Mouse (Mus musculus) liver, postnatal 0 days (tissue): ENCODE measurements around the gene Kcnmb3. TPM values are rescaled to one million over a fixed set of nuclear protein-coding genes. Genes with fewer than 3 reads are reported as not detected.
A peak's percentile ranks its signal among the peaks of the same experiment; 100 is the strongest.

Source experiments
- ATAC-seq: fragments of 200-750 bp; cut with Nextera tagmentation; 2 replicates; pipeline ENCODE4 v1.8.0; 2017; ENCODE audit warnings: mild to moderate bottlenecking, moderate library complexity
- DNase-seq: peaks from one replicate; pipeline ENCODE4 v3.0.0-alpha.2; 2016
- H3K27ac ChIP-seq: fragments of 300-500 bp; sonication (generic); 2 replicates; pipeline ENCODE4 v1.5.1; 2014; ENCODE audit warnings: antibody characterized with exemption, moderate library complexity, mild to moderate bottlenecking, low read depth
- H3K27me3 ChIP-seq: fragments of 300-500 bp; sonication (generic); 2 replicates; pipeline ENCODE4 v1.6.1; 2014; ENCODE audit warnings: low read length, control low read depth, mixed read lengths; ENCODE audit not compliant: insufficient read depth
- H3K36me3 ChIP-seq: fragments of 300-500 bp; sonication (generic); replicated peaks from 2 replicates; pipeline ENCODE4 v1.6.1; 2014; ENCODE audit warnings: mild to moderate bottlenecking, control low read depth, low read length, moderate library complexity, mixed read lengths; ENCODE audit not compliant: insufficient read depth
- H3K4me1 ChIP-seq: fragments of 300-500 bp; sonication (generic); 2 replicates; pipeline ENCODE4 v1.6.1; 2014; ENCODE audit warnings: antibody characterized with exemption, mild to moderate bottlenecking, control low read depth; ENCODE audit not compliant: insufficient read depth
- H3K4me2 ChIP-seq: fragments of 300-500 bp; sonication (generic); 2 replicates; pipeline ENCODE4 v1.6.1; 2014; ENCODE audit warnings: low read depth, mild to moderate bottlenecking, low read length, moderate library complexity, mixed read lengths
- H3K4me3 ChIP-seq: fragments of 300-500 bp; sonication (generic); 2 replicates; pipeline ENCODE4 v1.5.1; 2014; ENCODE audit warnings: low read depth, low read length
- H3K9ac ChIP-seq: fragments of 300-500 bp; sonication (generic); replicated peaks from 2 replicates; pipeline ENCODE4 v1.6.1; 2014; ENCODE audit warnings: mild to moderate bottlenecking, moderate library complexity
- H3K9me3 ChIP-seq: fragments of 300-500 bp; sonication (generic); 2 replicates; pipeline ENCODE4 v1.6.1; 2016; ENCODE audit warnings: mild to moderate bottlenecking, control low read depth, low read length, mixed read lengths
- CTCF ChIP-seq: sonication (generic); IDR thresholded peaks from 2 replicates; pipeline ENCODE4 v1.5.1; 2016; ENCODE audit warnings: antibody characterized with exemption, low read depth
- EP300 ChIP-seq: IDR thresholded peaks from 2 replicates; pipeline ENCODE4 v1.6.1; 2016; ENCODE audit warnings: antibody characterized with exemption, low read depth, mild to moderate bottlenecking
- WGBS: fragments of 180-500 bp; shearing (Covaris S2); extraction: QIAGEN DNeasy Blood & Tissue Kit; methylation state at CpG from one replicate; pipeline ENCODE4 v1.1.7; 2014; ENCODE audit not compliant: insufficient replicate concordance; 5-methylcytosine and 5-hydroxymethylcytosine counted together
- polyA plus RNA-seq: library from polyadenylated mRNA; unstranded; fragments of >200 nt; fragmentation: Nextera tagmentation; extraction: Ambion mirVana; gene quantifications from 2 replicates; pipeline ENCODE4 v1.2.1, GENCODE M21; 2015

Kcnmb3 gene
- polyA plus RNA-seq, 1 experiment from 2014 or later, result not detected

DNA sequence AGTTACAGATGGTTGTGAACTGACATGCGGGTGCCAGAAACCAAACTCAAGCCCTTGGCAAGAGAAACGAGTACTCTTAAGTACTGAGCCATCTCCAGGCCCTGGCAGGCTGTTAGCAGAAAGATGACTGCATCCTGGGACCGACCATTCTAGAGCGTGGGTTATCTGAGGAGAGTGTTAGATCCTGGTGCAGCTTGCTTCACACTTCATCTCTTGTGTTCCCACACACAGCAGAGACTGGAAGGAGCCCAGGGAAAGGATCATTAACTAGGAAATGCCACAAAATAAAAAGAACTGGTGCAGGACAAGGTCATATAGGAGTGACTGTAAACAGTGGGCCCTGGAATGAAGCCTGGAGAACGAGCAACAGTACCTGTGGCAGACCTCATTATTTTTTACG is 20.9 kb downstream of the Kcnmb3 start:
- no peaks in the 10 kb centered on the region for H3K36me3 ChIP-seq
- no peak for ATAC-seq
- no peak overlapping the region for H3K4me3 ChIP-seq
- no peak for DNase-seq
- WGBS, result 59% methylated on average over 6 of the region's 6 CpGs
- TF ChIP-seq CTCF (no peak), EP300 (no peak)
- H3K4me1 ChIP-seq, result 0 out of 2 replicates have a peak, but pooled peaks cover 4% of the 10 kb centered on the region
- no peak overlapping the region for H3K9ac ChIP-seq
- no peaks in the 10 kb centered on the region for H3K9me3 ChIP-seq
- no peaks in the 10 kb centered on the region for H3K27me3 ChIP-seq
- no peak overlapping the region for H3K27ac ChIP-seq
- H3K4me2 ChIP-seq, result no peak overlapping the region

DNA sequence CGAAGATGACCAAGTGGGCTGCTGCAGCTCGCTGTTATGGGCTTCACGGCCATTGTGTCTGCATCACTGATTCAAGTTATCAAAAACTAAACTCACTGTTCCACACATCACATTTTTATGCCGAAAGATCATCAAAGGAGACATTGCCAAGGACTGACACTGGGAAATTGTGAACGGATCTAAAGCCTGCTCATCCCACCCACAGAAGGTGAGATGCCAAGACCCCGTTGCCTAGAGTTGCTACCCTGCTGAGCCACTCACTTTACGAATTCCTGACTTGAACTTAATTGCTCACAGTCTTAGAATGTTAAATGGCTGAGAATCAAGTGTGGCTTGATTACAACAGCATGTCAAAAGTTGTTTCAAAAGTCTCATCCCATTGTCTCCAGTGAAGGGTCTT is 21.6 kb downstream of the Kcnmb3 start:
- Histone ChIP-seq H3K4me3 (no peak overlapping the region), H3K27ac (no peak overlapping the region), H3K27me3 (no peaks in the 10 kb centered on the region), H3K4me1 (0 out of 2 replicates have a peak, but pooled peaks cover 4% of the 10 kb centered on the region), H3K9me3 (no peaks in the 10 kb centered on the region), H3K4me2 (no peak overlapping the region), H3K9ac (no peak overlapping the region), H3K36me3 (no peaks in the 10 kb centered on the region)
- 80% methylated on average over 7 of the region's 7 CpGs for WGBS
- TF ChIP-seq CTCF (no peak), EP300 (no peak)
- DNase-seq, result no peak
- ATAC-seq, result no peak

- Histone ChIP-seq H3K4me1 (0 out of 2 replicates have a peak, but pooled peaks cover 4% of the 10 kb centered on the region), H3K4me3 (no peak overlapping the region), H3K27me3 (no peaks in the 10 kb centered on the region), H3K4me2 (no peak overlapping the region), H3K9me3 (no peaks in the 10 kb centered on the region), H3K9ac (no peak overlapping the region), H3K36me3 (peaks cover 10% of the 10 kb centered on the region; the same call in 1 of the 2 replicates), H3K27ac (no peak overlapping the region)
- WGBS, result 58% methylated on average over 4 of the region's 4 CpGs
- TF ChIP-seq EP300 (no peak), CTCF (no peak)
- DNase-seq, result no peak
- no peak for ATAC-seq
Observed at GRCm38 (mm10) chr3:32468411-32468810, 23.6 kb downstream of the Kcnmb3 start.

DNA sequence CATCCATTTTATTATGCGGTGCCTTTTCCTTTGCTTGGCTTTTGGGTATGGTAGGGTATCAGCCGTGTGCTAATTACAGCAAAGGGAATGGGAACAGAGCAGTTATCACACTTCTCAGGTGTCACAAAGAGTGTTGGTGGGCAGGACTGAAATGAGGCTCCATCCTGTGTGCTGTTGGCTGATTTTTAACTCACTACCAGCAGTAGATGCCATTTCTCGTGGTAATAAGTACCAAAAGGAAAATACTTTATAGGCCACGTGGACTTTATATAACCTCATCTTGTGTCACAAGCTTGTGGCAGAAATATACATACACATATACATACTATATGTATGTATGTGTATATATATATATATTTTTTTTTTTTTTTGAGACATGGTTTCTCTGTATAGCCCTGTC is 24.7 kb downstream of the Kcnmb3 start:
- DNase-seq (no peak), ATAC-seq (no peak)
- Histone ChIP-seq H3K4me3 (no peak overlapping the region), H3K9ac (no peak overlapping the region), H3K4me2 (no peak overlapping the region), H3K36me3 (peaks cover 15% of the 10 kb centered on the region), H3K9me3 (no peaks in the 10 kb centered on the region), H3K27ac (no peak overlapping the region), H3K4me1 (0 out of 2 replicates have a peak, but pooled peaks cover 4% of the 10 kb centered on the region), H3K27me3 (no peaks in the 10 kb centered on the region)
- 82% methylated on average over 4 of the region's 4 CpGs for WGBS
- TF ChIP-seq EP300 (no peak), CTCF (no peak)

GRCm38 (mm10) chr3:32459777-32460176 is 32.3 kb downstream of the Kcnmb3 start:
- H3K4me3 ChIP-seq, result no peak overlapping the region
- no peak overlapping the region for H3K9ac ChIP-seq
- peak; percentile 74 for TF ChIP-seq CTCF
- TF ChIP-seq EP300, result no peak
- DNase-seq (peak; percentile 65), ATAC-seq (no peak; the same call in 1 of the 2 replicates)
- no peaks in the 10 kb centered on the region for H3K9me3 ChIP-seq
- no peaks in the 10 kb centered on the region for H3K4me1 ChIP-seq
- H3K36me3 ChIP-seq, result peaks cover 51% of the 10 kb centered on the region
- H3K27ac ChIP-seq, result no peak overlapping the region
- 68% methylated on average over 4 of the region's 4 CpGs for WGBS
- H3K4me2 ChIP-seq, result no peak overlapping the region
- H3K27me3 ChIP-seq, result no peaks in the 10 kb centered on the region

DNA sequence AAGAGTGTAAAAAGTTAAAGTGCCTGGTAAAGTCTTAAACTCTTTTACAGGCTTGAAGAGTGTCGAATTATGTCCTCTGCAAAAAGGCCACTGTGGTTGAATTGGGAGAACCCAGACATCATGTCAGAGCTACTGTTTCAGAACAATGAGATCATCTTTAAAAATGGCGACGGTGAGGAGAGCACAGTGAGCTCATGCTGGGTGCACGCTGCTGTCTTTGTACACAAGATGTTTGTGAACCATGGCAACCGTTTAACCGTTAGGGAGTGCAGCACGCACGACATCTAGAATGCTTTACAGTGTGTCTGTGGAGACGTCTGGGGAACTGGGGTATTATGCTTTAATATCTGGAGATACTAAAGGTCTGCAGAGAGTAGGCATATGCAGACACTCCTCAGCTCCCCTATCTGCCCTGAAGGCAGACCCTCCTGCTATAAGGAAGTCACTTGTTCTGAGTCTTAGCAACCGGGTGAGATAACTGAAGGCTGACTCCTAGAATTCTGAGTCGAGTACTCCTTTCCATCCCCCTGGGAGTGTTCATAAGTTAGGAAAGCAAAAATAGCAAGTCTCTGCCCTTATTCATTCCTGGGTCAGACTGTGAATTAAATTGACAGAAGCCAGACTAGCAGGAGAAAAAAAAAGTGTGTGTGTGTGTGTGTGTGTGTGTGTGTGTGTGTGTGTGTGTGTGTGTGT is 37.6 kb downstream of the Kcnmb3 start:
- ATAC-seq (no peak), DNase-seq (no peak)
- H3K36me3 ChIP-seq, result peaks cover 55% of the 10 kb centered on the region

More for the DNA sequence above, 37.6 kb downstream of the Kcnmb3 start:
- H3K27ac ChIP-seq, result no peak overlapping the region
- TF ChIP-seq EP300, result no peak
- no peak for TF ChIP-seq CTCF
- no peaks in the 10 kb centered on the region for H3K27me3 ChIP-seq
- no peak overlapping the region for H3K4me3 ChIP-seq
- H3K9ac ChIP-seq, result no peak overlapping the region
- H3K4me2 ChIP-seq, result no peak overlapping the region
- no peaks in the 10 kb centered on the region for H3K9me3 ChIP-seq
- WGBS, result 84% methylated on average over 11 of the region's 11 CpGs
- no peaks in the 10 kb centered on the region for H3K4me1 ChIP-seq
